Mouse (Mus musculus): ENCODE data around the gene Psg28. TPM values are rescaled to one million over a fixed set of nuclear protein-coding genes. Genes with fewer than 3 reads are reported as not detected.
"Not testable (repeated sequence)": the region's sequence is repeated elsewhere in the genome, so short reads cannot be mapped to it uniquely, and the experiment has no call there.

The Psg28 gene
- total RNA-seq (2021) = not detected

DNA sequence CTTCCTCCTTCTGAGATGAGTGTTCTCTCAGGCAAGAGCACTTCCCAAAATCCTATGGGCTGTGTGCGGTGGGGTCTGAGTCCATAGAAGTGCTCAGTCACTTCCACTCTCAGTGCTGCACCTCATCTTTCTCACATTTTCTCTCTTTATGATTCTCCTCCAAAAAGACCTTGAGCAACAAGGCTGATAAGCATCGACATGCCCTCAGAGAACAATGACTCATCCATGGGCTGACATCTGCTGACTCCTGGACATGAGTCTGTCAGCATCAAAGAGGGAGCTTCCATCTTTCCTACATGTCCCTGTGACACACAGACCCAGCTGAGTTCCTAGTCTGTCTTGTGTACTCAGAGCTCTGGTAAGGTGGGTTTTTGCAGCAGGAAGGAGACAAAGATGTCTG is at the start of gene Psg28:
Psg28 (minus strand) TSS at position 101 of the 400 bp plus-strand sequence.
- intact Hi-C loops (cut with DNase I); DNase-seq: not testable (repeated sequence)

DNA sequence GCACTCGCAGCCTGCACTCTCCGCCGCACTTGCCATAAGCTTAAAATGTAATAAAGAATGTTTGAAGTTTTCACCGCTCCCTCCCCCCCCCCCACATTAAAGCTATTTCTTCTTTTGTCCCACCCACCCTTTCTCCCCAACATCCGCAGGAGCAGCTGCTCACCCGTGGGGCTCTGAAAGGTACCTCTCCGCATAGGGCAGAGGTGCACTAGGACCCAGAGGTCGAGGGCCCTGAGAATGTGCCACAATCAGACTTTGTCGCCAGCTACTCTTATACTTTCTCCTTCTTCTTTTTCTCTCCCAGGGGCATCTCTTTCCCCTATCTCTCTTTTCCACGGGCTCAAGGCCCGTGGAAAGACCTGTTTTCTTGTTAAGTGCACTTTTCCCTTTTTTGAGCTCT is 28.4 kb downstream of the Psg28 start:
- intact Hi-C loops (cut with DNase I) = no loop called here
- no peak for DNase-seq

DNA sequence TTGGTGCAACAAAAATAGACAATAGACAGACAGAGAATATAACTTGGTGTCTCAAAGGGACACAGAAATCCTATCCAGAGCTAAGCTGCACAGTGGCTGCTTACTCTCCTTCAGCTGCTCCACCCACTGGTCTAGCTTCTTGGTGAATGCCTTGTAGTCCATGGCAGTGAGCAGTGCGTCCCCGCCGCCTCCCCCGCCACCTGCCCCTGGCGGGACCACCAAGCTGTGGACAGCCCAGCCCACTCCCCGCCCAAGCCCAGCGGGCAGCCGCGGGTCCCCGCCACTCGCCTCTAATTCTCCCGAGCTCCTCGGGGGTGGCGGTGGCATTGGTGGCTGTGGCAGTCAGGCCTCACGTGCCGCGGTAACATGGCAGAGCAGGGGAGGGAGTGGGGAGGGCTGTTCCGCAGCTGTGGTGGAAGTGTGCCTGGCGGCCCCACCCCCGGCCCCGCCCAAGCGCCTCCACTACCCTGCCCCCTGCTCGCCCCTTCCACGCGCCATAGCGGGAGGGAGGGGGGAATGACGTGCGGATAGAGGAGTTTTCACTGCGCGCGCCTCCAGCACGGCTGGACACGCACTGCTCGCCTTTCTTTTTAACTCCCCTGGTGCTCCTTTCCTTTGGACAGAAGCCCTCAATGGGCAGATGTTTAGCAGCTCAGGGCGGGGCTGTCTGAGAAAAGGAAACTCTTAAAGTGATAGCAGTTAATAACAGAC is 29.2 kb downstream of the Psg28 start:
- intact Hi-C loops (cut with DNase I) = no loop called here
- DNase-seq = no peak

DNA sequence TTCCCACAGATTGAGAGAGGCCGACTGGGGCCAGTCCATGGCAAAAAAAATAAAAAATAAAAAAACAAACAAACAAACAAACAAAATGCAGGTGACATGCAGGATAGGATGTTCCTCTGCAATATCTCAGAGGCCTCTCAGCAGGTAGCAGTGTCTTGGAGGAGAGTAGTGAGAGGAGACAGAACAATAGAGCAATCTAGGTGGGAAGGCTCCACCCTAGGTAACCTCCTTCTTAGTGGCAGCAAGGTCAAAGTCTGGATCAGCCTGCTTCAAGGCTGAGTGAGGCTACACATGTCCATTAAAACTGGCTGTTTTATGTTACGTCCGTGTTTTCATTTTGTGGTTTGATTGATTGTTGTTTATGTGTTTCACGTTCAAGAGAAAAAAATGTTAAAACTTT is 40.4 kb downstream of the Psg28 start:
- DNase-seq; intact Hi-C loops (cut with DNase I): not testable (repeated sequence)

DNA sequence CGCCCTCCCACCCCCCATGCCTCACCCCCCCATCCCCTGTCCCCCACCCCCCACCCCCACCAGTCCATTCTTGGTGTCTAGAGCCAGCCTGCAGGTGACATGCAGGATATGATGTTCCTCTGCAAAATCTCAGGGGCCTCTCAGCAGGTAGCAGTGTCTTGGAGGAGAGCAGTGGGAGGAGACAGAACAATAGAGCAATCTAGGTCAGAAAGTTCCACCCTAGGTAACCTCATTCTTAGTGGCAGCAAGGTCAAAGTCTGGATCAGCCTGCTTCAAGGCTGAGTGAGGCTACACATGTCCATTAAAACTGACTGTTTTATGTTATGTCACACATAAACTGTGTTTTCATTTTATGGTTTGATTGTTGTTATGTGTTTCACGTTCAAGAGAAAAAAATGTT is 53.5 kb downstream of the Psg28 start:
- no peak for DNase-seq
- intact Hi-C loops (cut with DNase I) = no loop called here

Small RNA genes within 50 kb of the gene (microRNA-seq; reads per million reads assigned to microRNA genes)
- gene Gm24715 = not detected

Other genes with a start within 250 kb of the Psg28 start
- not detected for gene Mill1, start 186.7 kb downstream of the Psg28 start, total RNA-seq (2021)
- not detected for gene Psg18, start 77.0 kb downstream of the Psg28 start, total RNA-seq (2021)
- gene Psg26, start 52.1 kb upstream of the Psg28 start, total RNA-seq (2021) = not detected
- not detected for gene Psg25, start 100.2 kb upstream of the Psg28 start, total RNA-seq (2021)
- gene Psg27, start 135.3 kb upstream of the Psg28 start, total RNA-seq (2021) = not detected
- gene Psg23, start 184.5 kb upstream of the Psg28 start, total RNA-seq (2021) = not detected
- not detected for gene Psg21, start 224.7 kb upstream of the Psg28 start, total RNA-seq (2021)